Mouse (Mus musculus): Measurements from ENCODE around the gene Paxbp1. TPM values are rescaled to one million over a fixed set of nuclear protein-coding genes. Genes with fewer than 3 reads are reported as not detected.
"Not testable (repeated sequence)": the region's sequence is repeated elsewhere in the genome, so short reads cannot be mapped to it uniquely, and the experiment has no call there.

The Paxbp1 gene
- 10 to 100 TPM; 39.7 to 74.0 TPM for total RNA-seq (2021)

DNA sequence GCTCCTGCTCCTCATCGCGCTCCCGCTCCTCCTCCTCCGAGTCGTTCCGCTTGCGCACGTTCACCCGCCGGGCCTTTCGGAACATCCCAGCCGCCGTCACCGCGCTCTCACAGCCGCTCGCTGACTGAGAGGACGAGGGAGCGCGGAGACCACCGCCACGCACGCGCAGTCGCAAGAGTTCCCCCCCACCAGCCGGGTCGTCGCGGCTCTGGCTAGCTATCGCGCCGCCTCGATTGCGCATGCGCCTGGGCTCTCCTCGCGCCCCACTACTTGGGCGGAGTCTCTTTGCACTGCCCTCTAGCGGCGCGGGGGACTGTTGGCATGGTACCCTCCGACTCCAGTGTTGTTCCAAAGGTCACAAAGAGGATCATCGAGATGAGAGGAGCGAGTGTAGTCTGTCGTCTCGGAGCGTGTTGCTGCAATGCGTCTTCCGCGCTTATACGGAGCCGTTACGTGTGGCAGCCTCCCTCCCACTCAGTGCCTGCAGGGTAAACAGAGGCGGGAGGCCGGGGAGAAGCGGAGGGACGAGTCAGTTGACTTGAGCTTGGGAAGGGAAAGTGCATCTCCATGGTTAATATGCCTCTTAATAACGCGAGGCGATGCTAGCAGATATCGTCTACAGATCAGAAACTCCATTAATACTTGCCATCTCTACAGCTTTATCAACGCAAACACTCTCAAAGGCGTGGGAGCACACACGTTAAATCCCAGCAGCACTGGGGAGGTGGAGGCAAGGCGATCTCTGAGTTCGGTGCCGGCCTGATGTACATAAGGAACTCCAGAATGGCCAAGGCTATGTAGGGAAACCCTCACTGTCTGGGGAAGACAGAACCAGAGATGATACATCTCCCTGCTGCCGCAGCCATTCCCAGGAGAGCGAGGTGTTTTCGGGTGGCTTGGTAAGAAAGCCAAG is at the start of gene Paxbp1:
TSS of gene Paxbp1 (minus strand) at position 274 of the 913 bp plus-strand sequence.
- intact Hi-C loops (cut with DNase I) = loop anchor here (1.0 kb wide), 2 partner anchors 29 to 33 kb away; partner anchors contain the start of gene Synj1
- DNase-seq (ENCODE audit: low spot score in 2 of 2) = peak; percentile 99

DNA sequence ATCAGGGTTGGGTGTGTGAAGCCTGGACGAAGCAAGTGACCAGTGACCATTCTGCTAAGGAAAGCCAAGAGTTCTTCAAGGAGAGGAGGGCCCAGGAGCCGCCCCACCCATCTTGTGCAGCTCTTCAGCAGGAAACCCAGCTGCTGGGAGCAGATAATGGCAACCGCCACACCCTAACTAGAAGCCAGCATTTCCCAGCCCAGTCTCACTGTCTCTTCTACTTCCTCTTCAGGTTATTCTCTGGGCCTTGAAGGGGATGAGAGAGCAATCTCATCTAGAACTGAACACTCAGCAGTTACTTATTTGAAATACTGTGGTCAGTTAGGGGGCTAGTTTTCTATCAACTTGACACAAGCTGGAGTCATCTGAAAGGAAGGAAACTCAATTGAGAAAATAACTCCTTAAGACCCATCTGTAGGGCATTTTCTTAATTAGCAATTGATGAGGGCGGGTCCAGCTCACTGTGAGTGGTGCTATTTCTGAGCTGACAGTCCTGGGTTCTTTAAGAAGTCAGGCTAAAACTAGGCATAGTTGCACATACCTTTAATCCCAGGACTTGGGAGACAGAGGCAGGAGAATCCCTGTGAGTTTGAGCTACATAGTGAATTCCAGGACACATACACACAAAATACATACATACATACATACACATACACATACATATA is 42.4 kb upstream of the Paxbp1 start:
- DNase-seq (ENCODE audit: low spot score in 2 of 2) = no peak
- intact Hi-C loops (cut with DNase I) = no loop called here

DNA sequence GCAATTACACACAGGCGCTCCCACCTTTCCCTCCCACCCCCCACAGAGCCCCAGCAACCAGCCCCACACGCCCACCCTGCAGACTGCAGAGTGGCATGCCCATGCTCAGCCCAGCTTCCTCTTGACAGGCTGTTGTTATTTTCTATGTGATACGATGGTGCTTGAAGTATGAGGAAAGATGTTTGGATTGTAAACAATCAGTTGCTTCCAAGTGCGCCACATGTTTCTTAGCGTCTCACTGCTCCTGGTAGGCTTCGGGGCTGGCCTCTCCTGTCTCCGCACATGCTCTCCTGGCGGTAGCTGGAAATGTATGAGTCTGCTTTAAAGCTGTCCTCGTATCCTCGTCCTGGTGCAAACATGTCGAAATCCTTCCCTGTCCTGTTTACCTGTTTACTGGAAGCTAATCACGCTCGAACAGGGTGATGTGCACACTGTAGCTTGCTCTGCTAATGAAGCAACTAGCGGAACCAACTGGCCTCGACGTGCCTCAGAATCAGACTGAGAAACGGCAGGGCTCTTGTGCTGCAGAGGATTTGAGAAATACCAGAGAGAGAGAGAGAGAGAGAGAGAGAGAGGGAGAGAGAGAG is 41.0 kb upstream of the Paxbp1 start:
- DNase-seq (ENCODE audit: low spot score in 2 of 2) = no peak
- intact Hi-C loops (cut with DNase I) = no loop called here

DNA sequence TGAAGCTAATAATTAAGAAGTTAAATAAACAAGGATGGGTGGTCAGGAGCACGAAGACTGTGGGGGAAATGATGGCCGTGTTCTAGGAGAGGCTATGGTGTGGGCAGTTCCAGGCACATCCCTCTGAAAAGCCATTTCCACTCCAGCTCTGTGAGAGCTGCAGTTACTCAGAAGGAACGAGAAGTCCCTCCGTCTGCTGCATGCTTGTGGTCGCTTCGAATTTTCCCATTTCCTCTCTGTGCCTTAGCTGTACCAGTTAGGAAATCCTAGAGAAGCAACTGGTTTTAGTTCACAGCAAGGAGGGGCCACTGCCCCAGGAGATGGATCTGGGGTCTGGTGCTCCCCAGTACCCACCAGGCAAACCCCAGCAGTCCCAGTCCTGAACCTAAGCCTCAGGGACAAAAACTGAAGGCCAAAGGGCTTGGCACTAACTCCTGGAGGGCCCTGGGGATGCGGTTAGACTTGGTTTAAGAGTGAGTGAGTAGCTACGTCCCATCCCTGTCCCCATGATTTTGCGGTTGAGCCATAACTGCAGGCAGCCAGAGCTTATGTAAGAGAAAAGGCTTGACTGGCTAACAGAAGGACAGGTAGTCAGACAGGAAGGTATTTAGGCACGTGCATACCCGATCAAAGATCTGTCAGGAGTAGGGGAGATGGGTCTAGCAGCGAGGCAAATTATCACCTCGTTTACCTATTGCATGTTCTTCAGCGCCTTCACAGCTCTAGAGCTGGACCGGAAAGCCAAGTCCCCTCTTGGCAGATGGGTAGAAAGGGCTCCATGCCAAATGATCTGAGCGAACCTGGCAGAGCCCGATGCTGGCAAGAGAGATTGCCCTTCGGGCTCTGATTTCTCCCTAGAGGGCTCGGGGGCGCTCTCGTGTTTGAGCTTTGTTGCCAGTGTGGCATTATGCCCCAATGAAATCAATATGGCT is 40.2 kb upstream of the Paxbp1 start:
- DNase-seq (ENCODE audit: low spot score in 2 of 2) = no peak
- intact Hi-C loops (cut with DNase I) = loop anchor here (5.0 kb wide), 1 partner anchor 138 kb away; no protein-coding TSS in a partner anchor

DNA sequence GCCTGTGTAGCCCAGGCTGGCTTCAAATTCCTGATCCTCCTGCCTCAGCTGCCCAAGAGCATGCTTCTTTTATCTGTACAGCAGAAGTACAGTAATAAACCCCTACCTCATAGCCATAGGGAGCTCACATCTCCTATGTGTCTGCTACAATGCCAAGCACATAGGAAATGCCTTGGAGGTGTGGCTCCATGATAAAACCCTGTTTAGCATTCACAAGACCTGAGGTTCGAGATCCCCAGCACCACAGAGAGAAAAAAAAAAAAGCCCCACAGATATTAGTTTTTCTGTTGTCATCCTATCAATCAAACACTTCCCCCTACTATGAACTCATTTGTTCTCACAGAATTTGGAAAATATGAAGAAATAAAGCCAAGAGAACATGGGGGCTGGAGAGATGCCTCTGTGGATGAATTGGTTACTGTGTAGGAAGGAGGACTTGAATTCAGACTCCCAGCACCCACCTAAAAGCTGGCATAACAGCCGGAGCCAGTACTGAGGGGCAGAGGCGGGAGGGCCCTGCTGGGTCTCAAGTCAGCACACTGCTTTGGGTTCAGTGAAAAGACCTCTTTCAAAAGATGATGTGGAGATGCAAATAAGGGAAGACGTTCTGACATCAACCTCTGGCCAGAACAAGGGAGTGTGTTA is 38.8 kb upstream of the Paxbp1 start:
- intact Hi-C loops (cut with DNase I) = loop anchor here (5.0 kb wide), 1 partner anchor 139 kb away; no protein-coding TSS in a partner anchor
- no peak for DNase-seq (ENCODE audit: low spot score in 2 of 2)

DNA sequence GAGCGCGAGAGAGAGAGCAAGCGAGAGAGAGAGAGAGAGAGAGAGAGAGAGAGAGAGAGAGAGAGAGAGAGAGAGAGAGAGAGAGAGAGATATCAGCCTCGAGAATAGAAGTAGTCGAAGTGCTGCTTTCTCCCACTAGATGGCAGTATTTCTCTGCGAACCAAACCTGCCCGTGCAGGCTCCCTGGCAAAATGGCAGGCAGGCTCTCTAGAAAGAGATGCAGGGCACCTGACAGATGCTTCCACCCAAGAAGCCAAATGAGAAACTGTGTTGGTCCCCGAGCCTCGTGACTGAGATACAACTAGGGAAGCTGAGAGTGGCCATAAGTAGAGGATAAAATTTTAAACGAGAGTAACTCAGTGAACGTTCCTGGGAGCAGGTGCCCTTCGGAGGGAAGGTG is 37.2 kb upstream of the Paxbp1 start:
- intact Hi-C loops (cut with DNase I) = loop anchor here (1.0 to 5.0 kb wide), 2 partner anchors 141 to 271 kb away; no protein-coding TSS in a partner anchor
- peak; percentile 45 to 67 for DNase-seq (ENCODE audit: low spot score in 2 of 2)

DNA sequence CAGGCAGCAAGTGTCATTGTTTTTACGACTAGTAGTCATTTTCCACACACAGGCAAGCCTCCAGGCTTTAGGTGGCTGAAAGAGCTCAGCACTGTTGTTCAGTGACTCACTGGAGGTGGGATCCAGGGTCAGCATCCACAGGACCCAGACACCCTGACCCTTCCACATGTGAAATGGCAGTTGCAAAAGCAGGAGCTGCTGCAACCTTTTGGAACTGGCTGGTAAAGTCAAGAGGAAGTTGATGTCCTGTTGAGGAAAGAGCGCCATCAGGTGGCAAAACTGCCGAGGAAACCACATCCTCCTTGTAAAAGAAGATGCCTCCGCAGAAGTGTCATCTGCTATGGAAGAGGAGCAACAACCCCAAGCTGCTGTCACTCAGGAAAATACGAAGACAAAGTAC is 31.8 kb upstream of the Paxbp1 start:
- no peak for DNase-seq (ENCODE audit: low spot score in 2 of 2)
- intact Hi-C loops (cut with DNase I) = no loop called here

DNA sequence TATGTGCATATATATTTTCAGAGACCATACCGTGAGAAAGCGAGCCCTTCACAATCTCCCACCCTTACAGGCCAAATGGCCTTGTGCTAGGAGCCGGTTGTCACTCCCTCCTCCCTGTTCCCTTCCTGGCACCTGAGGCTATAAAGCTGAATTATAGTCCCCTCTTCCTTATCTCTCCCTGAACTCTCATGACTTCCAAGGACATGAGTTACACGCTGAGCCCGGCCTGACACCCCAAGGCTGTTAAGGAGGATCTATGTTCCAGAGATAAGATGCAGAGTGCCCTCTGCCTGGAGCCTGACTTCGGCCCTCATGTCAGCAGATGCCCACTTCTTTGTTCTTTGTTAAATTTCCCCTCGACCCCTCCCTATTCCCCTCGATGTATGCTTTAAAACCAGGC is 31.1 kb upstream of the Paxbp1 start:
- DNase-seq (ENCODE audit: low spot score in 2 of 2); intact Hi-C loops (cut with DNase I): not testable (repeated sequence)

DNA sequence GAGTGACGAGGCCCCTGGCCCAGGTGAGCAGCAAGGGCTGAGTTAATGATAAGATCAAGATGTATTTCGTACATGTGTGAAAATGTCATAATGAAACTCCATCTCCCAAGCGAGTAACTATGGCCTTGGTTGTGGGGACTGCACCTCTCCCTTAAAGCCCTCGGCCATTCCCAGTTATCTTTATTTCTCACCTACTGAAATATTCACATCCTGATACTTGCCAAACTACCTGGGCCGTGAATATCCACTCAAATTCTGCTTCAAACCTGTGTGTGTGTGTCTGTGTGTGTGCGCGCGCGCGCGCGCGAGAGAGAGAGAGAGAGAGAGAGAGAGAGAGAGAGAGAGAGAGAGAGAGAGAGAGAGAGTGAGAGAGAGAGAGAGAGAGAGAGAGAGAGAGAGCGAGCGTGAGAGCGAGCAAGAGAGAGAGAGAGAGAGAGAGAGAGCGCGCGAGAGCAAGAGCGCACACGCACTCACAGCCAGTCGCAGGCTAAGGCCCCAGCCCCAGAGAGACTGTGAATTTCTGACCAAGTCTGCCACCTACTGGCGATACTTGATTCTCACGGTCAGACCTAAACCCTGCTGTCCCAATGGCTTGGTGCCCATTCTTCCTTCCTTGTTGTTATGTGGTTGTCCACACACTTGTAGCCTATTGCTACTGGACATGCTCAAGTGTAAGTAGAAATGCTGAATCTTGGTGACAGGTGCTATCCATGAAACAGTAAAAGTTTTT is 29.0 kb upstream of the Paxbp1 start:
- peak; percentile 81 to 84 for DNase-seq (ENCODE audit: low spot score in 2 of 2)
- intact Hi-C loops (cut with DNase I) = loop anchor here (1.0 kb wide), 1 partner anchor 29 kb away; the partner anchor contains the start of gene Paxbp1

DNA sequence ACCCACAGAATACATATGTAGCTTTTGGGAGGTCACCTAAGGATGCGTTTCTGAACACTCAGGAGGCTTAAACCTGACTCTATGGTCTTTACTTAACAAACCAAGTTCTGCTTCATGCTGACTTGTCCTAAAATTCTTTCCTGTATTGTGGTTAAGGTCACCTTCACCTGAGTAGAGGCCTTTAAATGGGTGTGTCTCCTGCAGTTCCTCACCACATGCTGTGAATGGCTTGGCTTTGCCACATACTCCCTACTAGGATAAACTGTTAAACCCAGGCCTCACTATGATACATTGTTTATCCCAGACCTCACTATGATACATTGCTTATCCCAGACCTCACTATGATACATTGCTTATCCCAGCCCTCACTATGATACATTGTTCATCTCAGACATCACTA is 27.9 kb upstream of the Paxbp1 start:
- DNase-seq (ENCODE audit: low spot score in 2 of 2) = no peak
- intact Hi-C loops (cut with DNase I) = no loop called here

DNA sequence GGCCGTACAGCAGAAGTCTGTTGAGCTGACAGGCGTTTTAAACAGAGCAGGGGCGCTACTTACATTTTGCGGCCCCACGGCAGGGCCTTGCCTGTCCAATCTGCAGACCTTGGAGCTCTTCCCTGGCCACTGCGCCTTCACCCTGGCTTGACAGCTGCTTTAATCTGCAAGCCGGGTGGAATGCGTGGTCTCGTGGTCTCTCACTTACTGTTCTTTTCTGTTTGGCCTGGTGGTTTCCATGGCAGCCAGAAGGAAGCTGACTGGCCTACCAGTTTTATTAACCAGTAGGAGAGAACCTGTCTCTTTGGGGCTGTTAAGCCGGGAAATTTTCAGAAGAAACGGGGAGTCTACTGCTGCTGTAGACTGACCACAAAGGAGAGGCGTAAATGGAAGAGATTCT is 24.6 kb upstream of the Paxbp1 start:
- intact Hi-C loops (cut with DNase I) = no loop called here
- DNase-seq (ENCODE audit: low spot score in 2 of 2) = peak in 1 of 2 experiments; percentile 21

DNA sequence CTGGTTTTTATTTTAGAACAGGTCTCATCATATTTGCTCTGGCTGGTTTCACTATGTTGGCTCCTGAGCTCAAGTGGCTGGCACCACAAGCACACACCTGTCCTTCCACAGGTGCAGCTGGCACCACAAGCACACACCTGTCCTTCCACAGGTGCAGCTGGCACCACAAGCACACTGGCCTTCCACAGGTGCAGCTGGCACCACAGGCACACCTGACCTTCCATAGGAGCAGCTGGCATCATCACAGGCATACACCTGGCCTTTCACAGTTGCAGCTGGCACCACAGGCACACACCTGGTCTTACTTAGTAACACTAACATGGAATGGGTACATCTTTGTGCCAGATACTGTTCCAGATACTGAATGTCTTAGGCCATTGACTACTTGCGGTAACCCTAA is 22.8 kb upstream of the Paxbp1 start:
- intact Hi-C loops (cut with DNase I) = no loop called here

DNA sequence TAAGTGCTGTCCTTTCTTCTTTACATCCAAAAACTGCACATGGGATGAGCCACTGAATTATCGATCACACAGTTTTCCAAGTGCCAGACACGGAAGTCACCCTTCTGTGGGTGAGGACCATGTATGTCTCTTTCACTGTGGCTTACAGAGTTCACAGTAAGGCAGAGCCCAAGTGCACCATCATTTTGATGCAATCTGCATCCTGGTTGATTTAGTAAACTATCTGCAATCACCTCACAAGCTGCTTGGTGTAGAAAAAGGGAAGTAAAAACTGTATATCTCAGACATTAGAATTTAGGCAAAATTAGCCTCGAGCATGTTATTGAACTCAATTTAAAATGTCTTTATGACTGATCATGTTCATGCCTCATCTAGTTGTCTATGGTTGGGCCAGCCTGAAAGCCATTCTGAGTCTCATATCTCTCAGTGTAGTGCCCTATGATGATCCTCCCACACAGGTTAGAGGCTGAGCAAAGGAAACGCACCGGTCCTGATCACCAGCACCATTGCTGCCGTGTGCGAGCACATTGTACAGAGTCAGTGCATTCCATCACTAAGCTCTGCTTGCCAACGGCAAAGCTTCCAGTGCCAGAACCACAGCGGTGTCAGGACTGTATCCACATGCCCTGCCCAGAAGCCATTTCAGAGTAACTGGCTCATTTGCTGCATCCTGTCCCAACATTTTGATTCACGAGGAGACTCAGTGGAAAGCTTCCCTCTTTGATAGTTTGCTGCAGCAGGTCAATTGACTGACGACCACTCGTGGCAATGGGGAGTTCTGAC is 20.4 kb upstream of the Paxbp1 start:
- intact Hi-C loops (cut with DNase I) = no loop called here
- DNase-seq (ENCODE audit: low spot score in 2 of 2) = no peak

More for the DNA sequence above, 22.8 kb upstream of the Paxbp1 start:
- no peak for DNase-seq (ENCODE audit: low spot score in 2 of 2)

DNA sequence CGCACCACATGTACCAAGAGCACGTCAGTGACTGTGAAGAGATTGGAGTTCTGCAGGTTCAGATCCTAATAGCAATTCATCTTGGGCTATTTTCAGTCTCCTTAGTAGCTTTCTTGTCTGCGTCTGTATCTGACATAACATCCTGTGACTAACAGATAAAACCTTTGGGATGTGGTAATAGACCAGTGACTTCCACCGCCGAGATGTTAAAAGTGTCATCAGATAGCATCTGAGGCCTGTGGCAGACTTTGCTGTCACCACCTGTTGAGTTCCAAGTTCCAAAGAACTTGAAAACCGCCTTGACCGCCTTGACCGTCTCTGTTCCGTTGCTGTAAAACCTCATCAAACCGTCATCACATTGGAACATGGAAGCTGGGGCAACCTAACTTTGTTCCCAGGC is 19.4 kb upstream of the Paxbp1 start:
- no peak for DNase-seq (ENCODE audit: low spot score in 2 of 2)
- intact Hi-C loops (cut with DNase I) = no loop called here

DNA sequence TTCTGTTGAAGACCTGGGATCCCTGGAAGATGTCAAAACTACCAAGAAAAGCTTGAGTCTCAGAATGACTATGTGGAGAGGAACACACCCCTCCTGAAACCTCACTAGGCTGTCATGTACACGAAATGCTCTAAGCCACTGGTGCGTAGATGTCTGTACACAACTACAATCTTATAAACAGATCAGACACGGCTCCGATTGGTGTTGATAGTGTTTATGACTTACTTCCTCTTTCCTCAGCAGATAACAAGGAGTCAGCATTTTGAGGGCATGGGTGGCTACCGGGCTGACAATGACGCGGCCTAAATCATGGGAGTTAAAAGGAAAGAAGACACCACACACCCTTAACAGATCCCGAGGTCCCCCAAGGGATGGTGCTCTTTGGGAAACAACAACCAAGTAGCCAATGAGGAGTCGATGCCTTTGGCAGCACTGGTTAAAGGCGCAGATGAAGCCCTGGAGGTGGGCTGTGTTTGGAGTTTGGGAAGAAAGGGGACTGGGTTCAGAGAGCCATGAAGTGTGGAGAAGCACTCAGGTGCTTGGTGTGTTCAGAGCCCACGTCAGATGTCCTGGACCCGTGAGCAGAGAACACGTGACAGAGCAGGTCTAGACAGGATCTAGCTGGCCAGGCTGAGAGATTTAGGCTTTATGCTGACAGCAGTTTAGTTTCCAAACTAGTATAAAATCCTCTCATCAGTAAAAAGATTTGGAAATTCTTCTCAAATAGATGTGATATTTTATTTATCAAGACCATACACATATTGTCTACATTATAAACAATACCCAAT is 17.4 kb upstream of the Paxbp1 start:
- intact Hi-C loops (cut with DNase I) = no loop called here
- DNase-seq (ENCODE audit: low spot score in 2 of 2) = no peak

DNA sequence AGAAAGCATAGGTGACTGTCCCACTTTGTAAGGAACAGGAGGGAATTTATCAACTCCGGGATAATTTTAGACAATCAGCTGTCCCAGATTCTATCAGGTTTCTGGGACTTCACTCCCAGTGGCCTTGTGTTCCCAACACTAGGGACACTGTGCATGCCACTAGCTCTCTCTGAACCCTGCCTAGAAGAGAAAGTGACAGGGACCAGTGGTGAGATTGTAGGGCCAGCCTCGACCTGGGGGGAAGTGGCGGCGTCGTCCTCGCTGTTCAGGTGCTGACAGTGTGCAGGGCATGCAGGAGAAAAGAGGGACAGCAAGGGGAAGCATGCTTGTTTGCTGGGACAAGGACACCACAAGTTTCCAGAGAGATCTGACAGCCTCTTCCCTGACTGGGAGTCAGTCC is 13.4 kb upstream of the Paxbp1 start:
- intact Hi-C loops (cut with DNase I) = no loop called here
- DNase-seq (ENCODE audit: low spot score in 2 of 2) = no peak

DNA sequence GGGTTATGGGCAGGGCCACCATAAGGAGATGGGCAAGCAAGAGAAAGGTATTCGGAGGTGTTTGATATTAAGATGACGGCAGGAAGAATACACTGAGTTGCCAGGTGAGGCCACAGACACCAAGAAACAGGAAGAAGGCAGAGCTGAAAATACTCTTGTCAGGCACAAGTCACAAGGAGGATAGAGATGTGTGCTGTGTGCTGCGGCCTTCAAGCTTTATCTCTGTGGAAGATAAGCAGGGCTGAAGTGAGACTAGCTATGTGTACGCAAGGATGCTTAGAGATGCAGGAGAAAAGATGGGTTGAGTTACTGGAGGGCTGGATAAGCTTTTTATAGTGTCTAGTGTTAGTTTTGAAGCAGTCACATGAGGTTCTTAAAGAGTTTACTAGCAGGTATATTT is 12.9 kb upstream of the Paxbp1 start:
- intact Hi-C loops (cut with DNase I) = no loop called here
- DNase-seq (ENCODE audit: low spot score in 2 of 2) = no peak

Measured in left cerebral cortex, postnatal 36 days (tissue).